Mouse (Mus musculus): ENCODE results near the gene Reep1.

Gene Reep1

DNA sequence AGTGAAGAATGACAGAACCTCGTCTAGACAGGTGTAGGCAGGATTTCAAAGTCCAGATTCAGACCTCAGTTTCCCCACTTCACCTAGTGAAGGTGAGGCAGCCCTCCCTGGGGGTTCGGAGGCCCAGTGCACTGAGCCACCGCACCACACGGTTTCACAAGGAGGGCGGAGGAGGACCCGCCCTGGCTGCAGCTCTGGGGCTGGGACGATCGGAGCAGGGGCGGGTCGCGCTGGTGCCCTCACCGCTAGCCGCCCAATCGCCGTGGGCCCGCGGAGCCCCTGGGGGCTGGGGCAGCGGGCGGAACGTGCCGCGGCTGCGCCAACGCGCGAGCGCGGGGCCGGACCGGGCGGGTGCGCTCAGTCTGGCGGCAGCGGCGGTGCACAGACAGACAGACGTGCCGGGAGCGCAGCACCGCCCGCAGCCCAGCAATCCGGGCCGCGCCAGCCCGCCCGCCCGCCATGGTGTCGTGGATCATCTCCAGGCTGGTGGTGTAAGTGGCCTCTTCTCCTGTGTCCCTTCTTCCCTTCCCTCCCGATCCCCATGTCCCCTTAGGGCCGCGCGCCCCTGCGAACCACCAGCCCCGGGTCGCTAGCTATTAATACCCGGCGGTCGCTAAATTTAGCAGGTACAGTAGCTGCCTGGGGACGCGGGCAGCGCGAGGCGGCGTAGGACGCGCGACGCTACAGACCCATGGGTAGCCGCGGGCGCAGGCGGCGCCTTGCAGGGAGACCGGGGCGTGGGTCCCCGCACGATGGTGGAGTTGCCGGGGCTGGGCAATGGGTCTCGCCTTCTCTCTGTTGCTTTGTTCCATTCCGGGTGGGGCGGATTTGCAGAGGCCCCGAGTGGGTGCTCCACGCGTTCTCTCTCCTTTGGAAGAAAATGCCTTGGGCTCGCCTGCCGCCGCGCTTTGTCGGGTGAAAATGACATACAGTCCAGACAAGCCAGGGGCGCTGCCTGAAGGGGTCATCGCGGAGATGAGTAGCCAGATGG lies at the start of gene Reep1:
Gene Reep1 (plus strand): TSS at position 51 of the 991 bp plus-strand sequence.
- DNase-seq (ENCODE audit: low read depth): peak; percentile 34

DNA sequence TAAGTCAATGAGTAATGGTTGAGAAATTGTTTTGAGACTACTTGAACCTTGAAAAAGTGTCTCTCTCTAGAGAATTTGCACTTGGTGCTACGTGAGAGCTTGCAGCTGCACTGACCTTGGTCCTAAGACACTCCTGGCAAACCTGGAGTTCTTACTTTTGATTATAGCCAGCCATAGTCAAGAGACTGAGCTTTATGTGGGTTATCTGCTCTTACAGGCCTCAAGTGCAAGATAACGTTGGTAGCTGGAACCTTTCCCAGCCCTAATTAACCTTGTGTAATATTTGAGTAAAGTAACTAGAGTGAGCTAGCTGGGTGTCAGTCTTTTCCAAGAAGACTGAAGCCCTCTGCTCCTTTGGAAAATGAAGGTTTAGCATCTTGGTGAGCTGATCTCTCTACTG lies 49.1 kb upstream of the Reep1 start:
- no peak for DNase-seq (ENCODE audit: low read depth)

DNA sequence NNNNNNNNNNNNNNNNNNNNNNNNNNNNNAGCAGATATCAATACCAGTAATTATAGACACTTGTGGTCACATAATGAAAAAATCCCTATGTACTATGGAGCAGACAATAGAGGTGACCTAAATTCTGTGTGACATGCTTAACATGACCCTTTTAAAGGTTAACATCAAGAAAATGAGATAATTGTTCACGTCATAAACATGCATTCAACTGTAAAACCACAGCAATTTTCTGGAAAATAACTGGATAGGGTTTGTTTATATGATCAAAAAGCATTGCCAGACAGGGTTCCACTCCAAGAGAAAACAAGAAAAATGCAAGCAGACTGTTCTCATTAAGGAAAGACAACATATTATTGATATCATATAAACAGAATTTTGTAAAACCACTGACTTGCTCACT lies 42.9 kb upstream of the Reep1 start:
- DNase-seq (ENCODE audit: low read depth): no peak

DNA sequence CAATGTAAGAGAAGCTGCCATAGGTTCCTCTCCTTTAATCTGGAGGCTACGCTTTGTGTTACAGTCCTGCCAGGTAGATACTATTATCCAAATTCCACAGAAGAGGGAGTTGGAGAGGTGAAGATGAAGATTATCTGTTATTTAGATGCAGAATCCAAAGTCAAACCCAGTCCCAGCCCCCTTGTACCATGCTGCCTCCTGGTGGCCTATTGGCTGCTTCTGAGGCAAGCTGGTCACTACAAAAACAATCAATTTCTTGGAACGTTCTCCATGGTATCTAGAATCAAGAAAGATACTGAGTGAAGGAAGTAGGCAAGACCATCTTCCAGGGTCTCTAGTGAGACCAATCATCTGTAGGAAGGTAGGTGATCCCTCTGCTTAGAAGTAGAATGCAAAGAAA lies 34.2 kb upstream of the Reep1 start:
- DNase-seq (ENCODE audit: low read depth): no peak

DNA sequence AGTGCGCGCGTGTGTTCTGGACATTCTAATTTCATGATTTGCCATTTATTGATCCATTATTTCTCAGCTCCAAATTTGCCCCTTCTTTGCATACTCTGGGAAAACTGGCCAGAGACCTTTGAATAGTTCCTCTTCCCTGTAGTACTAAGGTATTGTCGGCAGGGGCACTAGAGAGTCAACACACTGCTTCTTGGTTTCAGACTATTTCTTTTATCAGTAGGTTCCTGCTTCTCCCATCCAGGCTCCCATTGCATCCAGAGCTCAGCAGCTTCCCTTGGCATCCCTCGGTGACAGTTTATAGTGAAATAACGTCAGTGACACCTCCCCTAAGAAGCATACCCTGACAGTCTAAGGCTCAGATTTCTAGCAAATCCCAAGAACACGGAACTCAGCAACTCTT lies 28.5 kb upstream of the Reep1 start:
- no peak for DNase-seq (ENCODE audit: low read depth)

DNA sequence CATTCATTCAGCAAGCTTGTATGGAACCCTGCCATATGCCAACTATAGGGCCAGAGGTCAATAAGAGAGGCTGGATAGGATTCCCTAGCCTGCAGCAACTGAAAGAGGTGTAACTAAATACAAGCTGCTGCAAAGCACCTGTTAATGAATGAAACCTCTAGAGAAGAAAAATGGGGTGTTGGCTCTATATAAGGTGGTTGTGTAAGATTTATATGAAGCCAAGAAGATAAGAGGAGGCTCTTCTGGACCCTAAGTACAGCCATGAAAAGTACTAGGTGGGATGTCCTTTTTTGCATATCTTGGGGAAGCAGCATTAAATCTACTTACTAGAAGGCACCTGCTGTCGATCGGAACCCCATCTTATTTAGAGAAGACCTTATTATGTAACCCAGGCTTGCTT lies 12.2 kb upstream of the Reep1 start:
- DNase-seq (ENCODE audit: low read depth): no peak

DNA sequence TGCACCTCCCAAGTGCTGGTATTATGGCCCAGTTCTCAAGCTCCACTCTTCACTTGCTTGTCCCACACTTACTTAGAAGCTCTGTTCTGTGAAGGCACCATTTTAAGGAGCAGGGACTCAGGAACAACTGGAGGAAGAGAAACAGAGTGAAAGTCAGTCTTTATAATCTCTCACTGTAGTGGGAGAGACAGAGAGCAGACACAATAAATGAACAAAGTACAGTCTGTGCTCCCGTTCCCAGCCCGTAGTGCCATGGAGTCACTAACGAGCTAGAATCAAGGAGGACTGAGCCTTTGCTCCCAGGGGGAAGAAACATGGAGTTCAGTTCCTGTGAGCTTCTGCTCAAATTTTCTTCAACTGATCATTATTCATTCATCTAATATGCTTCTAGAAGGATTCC lies 11.8 kb upstream of the Reep1 start:
- no peak for DNase-seq (ENCODE audit: low read depth)

DNA sequence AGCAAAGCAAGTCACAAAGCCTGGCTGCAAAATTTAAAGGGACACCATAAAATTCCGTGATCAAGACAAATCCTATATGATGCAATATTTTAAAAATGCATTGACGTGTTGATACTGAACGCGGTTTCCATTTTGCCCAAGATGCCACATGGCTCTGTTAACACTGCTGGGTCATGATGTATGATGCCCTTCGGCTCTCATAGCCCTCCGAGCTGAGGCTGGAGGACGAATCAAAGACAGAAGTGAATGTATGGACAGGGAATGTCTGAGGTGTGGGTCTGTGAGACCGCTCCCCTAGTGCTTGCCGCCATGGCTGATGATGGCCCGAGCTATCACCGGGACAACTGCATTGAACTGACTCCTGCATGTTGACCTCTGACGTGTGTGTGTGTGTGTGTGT lies 490 bp upstream of the Reep1 start:
- DNase-seq (ENCODE audit: low read depth): no peak

DNA sequence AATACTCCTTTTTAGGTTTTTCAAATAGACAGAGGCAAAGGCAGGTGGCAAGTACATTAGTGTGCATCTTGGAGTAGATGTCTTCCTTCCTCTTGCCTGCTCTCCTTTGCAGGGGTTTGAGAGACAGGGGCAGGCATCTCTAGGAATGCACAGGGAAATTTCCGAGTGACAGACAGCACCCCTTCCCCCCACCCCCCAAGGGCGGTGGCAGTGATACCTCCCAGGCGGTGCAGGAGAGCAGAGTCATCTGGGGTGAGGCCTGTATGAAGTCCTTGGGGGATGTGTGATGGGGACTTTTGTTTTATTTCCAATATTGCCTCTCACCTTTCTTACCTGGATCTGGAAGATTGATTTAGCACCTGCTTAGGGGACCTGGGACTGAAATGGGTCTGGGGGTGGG lies 1.2 kb downstream of the Reep1 start:
- no peak for DNase-seq (ENCODE audit: low read depth)

DNA sequence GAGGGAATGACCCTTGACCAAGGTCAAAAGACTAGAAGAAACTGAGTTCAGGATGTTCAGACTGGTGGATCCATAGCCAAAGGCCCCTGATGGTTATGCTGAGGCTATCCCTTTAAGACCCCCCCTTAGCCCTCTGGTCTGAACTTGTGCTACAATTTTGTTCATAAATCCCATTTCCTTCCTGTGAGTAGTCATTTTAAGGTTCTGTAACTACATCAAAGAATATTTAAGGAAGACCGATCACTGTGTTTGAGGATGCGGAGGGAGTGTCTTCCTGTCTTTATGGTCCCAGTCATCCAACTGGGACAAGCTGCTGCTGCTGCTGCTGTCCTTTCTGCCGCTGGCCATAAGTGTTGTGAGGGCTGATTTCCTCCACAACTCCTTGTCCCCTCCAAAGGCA lies 3.0 kb downstream of the Reep1 start:
- DNase-seq (ENCODE audit: low read depth): no peak

DNA sequence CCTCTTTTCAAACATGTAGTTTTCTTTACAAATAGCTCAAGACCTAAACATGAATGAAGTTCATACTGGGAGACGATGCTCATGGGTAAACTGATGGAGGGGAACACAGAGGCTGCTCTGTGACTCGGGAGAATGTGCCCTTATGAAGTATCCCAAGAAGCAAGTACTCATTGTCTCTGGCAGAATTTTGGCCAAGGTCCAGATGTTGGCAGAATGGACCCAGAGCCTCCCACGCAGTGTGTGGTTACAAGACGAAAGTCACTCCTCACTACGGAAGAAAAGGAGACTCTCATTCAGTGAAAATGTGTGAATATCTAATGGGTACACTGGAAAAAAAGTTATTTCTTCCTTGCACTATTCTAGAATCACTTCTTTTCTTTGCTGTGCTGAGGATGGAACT lies 3.8 kb downstream of the Reep1 start:
- no peak for DNase-seq (ENCODE audit: low read depth)

DNA sequence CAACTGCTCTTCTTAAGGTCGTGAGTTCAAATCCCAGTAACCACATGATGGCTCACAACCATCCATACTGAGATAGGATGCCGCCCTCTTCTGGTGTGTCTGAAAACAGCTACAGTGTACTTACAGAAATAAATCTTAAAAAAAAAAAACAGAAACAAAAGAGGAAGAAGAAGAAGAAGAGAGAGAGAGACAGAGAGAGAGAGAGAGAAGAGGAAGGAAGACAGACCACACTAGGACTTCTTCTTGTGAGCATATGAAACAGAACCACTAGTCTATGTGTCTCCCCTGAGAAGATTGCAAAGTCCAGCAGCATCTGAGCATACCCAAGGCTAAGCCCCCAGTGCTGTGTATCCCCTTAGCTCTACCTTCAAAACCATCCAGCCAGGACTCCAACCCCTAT lies 6.2 kb downstream of the Reep1 start:
- no peak for DNase-seq (ENCODE audit: low read depth)

DNA sequence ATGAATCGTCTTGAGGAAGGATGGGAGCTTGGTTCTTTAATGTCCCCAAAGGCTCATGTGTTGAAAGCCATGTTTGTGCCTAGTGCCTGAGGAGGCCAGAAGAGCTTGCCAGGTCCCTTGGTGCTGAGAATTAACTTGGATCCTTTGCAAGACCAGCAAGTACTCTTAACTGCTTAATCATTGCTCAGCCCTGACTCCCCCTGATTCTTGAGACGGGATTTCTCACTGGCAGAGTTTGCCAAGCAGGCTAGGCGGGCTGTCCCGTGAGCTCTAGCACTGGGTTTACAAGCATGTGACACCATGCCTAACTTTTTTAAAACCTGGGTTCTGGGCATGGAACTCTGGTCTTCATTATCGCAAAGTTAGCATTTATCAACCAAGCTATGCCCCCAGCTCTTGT lies 7.6 kb downstream of the Reep1 start:
- no peak for DNase-seq (ENCODE audit: low read depth)

DNA sequence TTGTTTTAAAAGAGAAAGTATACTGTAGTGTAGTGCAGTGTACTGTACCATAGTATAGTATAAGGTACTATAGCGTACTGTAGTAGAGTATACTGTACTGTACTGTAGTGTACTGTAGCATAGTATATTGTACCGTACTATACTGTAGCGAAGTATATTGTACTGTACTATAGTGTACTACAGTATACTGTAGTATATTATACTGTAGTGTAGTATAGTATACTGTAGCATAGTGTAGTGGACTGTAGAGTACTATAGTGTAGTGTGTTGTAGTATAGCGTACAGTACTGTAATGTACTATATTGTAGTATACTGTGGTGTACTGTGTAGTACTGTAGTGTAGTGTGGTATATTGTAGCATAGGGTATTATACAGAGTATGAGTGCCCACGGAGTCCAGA lies 9.1 kb downstream of the Reep1 start:
- DNase-seq (ENCODE audit: low read depth): no peak

DNA sequence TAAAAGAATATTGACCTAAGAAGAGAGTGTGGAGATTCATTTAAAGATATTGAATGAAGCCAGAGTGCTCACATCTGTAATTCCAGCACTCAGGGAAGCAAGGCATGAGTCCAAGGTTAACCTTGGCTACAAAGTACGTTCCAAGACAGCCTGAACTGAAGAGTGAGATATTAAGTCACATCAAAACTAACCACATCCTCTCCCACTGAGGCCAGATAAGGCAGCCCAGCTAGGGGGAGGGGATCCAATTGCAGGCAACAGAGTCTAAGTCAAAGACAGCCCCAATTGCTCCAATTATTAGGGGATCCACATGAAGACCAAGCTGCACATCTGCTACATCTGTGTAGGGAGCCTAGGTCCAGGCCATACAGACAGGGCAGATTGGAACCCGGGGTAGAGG lies 11.0 kb downstream of the Reep1 start:
- DNase-seq (ENCODE audit: low read depth): no peak

DNA sequence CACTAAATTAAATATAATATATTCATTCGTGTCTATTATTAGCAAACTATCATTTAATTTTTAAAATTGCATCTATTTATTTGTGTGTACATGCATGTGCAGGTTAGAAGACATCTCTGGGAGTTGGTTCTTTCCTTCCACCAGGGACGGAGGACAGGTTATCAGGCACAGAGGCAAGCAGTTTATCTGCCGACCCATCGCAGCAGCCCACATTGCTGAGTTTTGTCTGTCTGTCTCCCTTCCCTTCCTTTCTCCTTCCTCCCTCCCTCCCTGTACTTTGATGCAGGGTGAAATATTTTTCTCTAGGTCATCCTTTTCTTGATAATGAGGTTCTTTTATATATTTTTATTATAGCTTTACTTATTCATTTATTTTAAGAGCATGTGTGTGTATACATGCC lies 11.9 kb downstream of the Reep1 start:
- no peak for DNase-seq (ENCODE audit: low read depth)

DNA sequence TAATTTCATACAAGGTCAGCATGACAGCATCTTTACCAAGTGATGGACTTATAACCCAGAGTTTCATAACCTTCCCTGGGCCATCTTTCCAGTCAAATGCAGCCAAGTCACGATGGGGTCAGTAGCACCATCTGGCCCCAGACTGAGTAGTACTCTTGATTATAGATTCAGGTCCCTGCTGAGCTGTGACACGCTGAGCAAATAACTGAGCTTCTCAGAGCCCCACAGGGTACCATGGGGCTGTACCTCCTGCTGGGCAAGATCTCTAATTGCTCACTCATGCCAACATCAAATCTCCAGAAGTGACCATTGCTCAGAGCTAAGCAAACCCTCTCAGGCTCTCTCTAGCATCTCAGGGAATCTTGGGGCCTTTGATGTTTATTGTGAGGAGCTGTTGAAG lies 15.6 kb downstream of the Reep1 start:
- no peak for DNase-seq (ENCODE audit: low read depth)

DNA sequence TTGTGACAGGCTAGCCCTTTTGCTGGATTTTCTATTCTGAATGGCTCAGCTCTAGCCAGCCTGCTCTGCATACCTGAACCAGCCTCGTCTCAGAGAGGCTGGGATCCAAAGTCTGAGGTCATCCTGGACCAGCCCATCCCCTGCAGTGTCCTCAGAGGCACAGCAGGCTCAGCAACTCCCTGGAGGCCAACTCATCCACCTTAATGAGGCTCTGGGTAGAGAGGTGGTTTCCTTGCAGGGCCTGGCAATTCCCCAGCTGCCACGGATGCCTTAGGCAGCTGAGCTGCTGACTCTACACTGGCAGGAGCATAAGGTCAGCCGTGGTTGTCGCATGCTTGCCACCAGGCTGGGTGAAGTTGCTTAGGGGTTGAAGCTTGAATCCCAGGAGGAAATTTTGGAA lies 16.2 kb downstream of the Reep1 start:
- DNase-seq (ENCODE audit: low read depth): no peak

DNA sequence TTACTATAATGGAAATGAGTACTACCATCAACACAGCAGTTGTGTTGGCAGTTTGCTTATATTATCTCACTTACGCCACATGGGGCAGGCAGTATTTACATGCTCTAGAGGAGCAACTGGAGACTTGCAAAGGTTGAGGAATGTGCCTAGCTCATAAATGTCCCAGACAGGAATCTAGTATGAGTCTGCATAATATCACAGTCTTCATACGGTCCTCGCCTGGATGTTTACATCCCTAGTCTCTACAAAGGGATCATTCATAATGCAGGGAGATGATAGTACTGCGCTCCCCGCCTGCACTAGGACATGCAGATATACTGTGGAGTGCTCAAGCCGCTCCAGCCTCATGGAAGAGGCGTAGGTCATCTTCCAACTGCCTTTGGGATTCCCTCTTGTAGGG lies 19.3 kb downstream of the Reep1 start:
- no peak for DNase-seq (ENCODE audit: low read depth)

DNA sequence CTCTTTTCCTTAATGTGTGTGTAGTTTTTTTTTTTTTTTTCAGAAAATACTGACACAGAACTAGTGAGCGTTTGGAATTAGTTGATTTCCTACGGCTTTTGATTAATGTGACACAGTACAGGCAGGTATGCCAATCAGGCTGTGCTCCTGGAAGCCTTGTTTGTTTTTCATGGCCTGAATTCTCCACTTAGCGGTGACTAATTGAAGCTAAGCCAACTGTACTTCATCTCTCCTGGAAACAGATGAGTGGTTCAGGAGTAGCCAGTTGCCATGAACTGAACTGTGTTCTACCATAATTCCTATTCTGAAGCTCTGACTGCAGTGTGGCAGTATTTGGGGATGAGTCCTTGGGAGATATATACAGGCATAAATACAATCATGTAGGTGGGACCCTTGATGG lies 20.9 kb downstream of the Reep1 start:
- DNase-seq (ENCODE audit: low read depth): no peak

DNA sequence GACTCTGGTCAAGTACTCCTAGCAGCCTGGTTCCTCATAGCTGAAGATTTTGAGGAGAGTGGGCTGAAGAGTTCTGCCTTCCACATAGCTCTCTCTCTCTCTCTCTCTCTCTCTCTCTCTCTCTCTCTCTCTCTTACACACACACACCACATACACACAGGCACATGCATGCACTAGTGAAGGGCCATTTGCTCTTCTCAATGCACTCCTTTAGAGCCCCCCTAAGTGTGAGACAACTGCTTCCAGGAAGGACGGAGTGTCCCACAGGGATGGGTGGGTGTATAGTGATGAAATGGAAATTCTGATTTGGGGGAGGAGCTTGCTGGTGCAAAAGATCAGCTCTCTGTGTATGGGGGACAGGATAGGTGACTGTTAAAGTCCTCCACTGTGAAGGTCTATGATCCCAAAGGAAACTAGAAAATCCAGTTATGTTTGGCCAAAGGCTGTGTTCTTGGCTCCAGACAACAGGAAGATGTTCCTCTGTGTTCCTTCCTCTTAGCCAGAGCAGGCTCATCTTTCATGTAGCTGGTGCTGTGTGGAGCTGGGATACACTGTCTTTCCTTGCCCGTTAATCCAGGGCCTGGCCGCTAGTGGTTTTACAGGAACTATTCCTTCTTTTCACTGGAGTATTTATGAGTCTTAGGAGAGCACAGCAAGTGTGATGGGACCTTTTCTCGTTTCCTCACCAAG lies 27.7 kb downstream of the Reep1 start:
- no peak for DNase-seq (ENCODE audit: low read depth)

DNA sequence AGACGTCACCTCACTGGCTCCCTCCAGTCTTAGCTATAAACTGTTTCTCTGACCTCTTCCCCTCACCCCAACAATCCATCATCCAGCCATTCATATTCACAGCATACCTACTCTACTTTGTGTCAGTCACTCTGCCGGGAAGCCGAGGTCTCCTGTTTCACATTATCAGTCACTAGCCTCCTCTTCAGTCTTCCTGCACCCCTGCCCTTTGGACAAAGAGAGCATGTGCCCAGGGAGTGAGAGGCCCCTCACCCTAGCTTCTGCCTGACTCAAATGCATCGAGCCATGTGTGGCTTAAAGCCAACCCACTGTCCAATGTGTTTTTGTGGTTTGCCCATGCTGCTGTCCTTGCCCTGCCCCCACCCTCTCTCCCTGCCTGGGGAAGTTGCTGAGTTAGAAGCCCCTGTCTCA lies 28.2 kb downstream of the Reep1 start:
- no peak for DNase-seq (ENCODE audit: low read depth)

DNA sequence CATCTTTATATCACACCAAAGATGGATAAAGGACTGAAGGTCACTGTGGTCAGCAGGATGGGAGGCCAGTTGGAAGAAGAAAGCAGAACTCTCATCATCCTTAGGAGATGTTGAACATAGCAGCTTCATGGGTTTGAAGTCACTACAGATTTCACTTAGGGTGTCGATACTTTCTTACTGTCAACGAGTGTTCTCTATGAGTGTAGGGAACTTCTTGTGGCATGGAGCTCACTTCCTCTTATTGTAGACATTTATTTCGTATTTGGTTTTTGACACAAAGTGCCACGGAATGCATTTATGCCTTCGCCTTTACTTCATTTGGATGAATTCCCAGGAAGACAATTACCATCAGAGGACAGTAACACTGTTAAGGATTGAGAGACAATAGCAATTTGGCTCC lies 28.7 kb downstream of the Reep1 start:
- DNase-seq (ENCODE audit: low read depth): no peak

DNA sequence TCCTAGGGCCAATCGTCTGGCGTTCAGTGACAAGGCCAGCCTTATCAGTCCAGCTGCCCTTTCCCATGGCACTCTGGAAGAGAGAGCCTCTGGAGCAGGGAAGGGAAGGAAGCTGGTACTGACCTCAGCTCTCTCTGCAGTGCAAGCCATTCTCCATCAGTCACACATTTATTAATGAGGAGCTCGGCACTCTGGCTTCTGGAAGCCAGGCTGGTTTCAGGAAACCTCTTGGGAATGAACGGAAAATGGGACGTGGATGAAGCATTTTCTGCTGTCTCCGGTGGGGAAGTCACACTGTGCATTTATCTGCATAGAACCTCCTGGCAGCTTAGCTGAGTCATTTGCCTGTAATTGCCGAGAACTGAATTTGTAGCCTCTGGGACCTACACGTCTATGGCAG lies 29.8 kb downstream of the Reep1 start:
- no peak for DNase-seq (ENCODE audit: low read depth)

Measured in c-Kit-positive CD71-negative TER-119-negative erythroid progenitor cells, embryonic 14.5 days (primary cell).